1 mouse cellular context compared by ENCODE assay signal in the genomic region with DNA sequence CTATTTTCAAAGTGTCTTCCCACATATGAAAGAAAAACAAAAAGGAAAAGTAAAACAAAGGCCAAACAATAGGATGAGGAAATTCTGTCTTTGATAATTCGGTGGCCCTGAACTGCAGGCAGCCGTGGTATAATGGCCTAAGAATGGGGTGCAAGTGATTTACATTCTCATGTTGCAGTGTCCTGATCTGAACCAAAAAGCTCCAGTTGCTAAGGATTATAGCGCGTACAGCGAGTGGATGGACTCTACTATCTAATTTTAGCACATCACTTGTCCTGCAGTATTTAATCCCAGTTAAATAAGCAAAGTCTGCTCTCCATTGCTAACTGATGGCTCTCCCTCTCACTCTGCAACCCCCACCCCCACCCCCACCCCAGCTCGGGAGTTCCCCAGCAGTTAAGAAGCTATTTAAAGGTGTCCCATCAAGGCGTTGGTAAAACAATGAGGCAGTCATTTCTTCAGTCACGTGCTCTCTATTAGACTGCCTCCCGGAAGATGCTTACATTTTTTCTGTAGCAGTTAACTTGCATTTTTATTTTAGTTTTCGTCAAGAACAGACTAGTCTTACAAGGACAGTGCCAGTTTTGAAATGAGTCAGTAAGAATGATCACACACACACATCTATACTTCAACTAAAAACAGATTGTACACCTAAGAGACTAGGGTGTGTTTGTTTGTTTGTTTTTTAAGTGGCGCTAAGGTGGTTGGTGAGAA.
TF ChIP-seq lines count a peak whose summit lies in the region.

No protein-coding gene starts in this region.

TF ChIP-seq in CH12.LX, 34 proteins besides CTCF, POLR2A, EP300 and RAD21 (continued from another document):
- peak; percentile 86 for TF ChIP-seq MEF2A (IDR thresholded peaks at IDR 0.05; ENCODE audit: borderline replicate concordance, low read depth, low read length)
- TF ChIP-seq NRF1 (IDR thresholded peaks at IDR 0.05; ENCODE audit: low read depth, low read length) = no peak
- peak; percentile 85 for TF ChIP-seq JUN (IDR thresholded peaks at IDR 0.05; ENCODE audit: insufficient read depth, low read depth, low read length)
- no peak for TF ChIP-seq ZMIZ1 (IDR thresholded peaks at IDR 0.05; ENCODE audit: low read depth, low read length)
- TF ChIP-seq BHLHE40 (IDR thresholded peaks at IDR 0.05; ENCODE audit: low read depth, low read length) = peak; percentile 94
- peak; percentile 39; the same call in 1 of the 2 replicates for TF ChIP-seq HCFC1 (IDR thresholded peaks at IDR 0.05; ENCODE audit: low read depth, low read length)
- TF ChIP-seq UBTF (IDR thresholded peaks at IDR 0.05; ENCODE audit: low read depth, low read length) = no peak
- TF ChIP-seq MAX (IDR thresholded peaks at IDR 0.05; ENCODE audit: low read length) = peak; percentile 93
- TF ChIP-seq USF1 (IDR thresholded peaks at IDR 0.05; ENCODE audit: low read depth, low read length) = peak; percentile 87
- peak; percentile 67 for TF ChIP-seq ETS1 (conservative IDR thresholded peaks at IDR 0.05; ENCODE audit: low read depth, low read length)
- TF ChIP-seq MYC (IDR thresholded peaks at IDR 0.05; ENCODE audit: low read depth, low read length) = 0 out of 2 replicates have a peak, but pooled peaks have one; percentile 45
- no peak for TF ChIP-seq PAX5 (IDR thresholded peaks at IDR 0.05; ENCODE audit: low read length)
- no peak for TF ChIP-seq ZC3H11A (IDR thresholded peaks at IDR 0.05; ENCODE audit: low read depth, low read length)
- no peak; the same call in 1 of the 2 replicates for TF ChIP-seq TBP (conservative IDR thresholded peaks at IDR 0.05; ENCODE audit: low read depth, low read length)
- no peak for TF ChIP-seq GABPA (IDR thresholded peaks at IDR 0.05; ENCODE audit: insufficient replicate concordance, low read depth, low read length)
- TF ChIP-seq SIN3A (IDR thresholded peaks at IDR 0.05; ENCODE audit: low read length) = peak; percentile 74
- peak; percentile 86 for TF ChIP-seq USF2 (conservative IDR thresholded peaks at IDR 0.05; ENCODE audit: low read depth, low read length)
- no peak for TF ChIP-seq RCOR1 (conservative IDR thresholded peaks at IDR 0.05; ENCODE audit: low read depth, low read length)
- no peak for TF ChIP-seq SMC3 (IDR thresholded peaks at IDR 0.05; ENCODE audit: low read depth, low read length)
- peak; percentile 66; the same call in 1 of the 2 replicates for TF ChIP-seq CHD2 (IDR thresholded peaks at IDR 0.05; ENCODE audit: low read length)
- TF ChIP-seq IRF4 (IDR thresholded peaks at IDR 0.05; ENCODE audit: low read depth, low read length) = peak; percentile 93
- no peak for TF ChIP-seq MAFK (IDR thresholded peaks at IDR 0.05; ENCODE audit: insufficient replicate concordance, low read length)
- TF ChIP-seq MAZ (IDR thresholded peaks at IDR 0.05; ENCODE audit: low read depth, low read length) = no peak
- TF ChIP-seq E2F4 (IDR thresholded peaks at IDR 0.05; ENCODE audit: insufficient replicate concordance, low read depth, low read length) = no peak
- TF ChIP-seq ZNF384 (IDR thresholded peaks at IDR 0.05; ENCODE audit: low read depth, low read length) = no peak; the same call in 1 of the 2 replicates
- TF ChIP-seq KAT2A (IDR thresholded peaks at IDR 0.05; ENCODE audit: insufficient replicate concordance, low read length) = no peak
TF ChIP-seq in CH12.LX: peak in this region for 16.
